Mouse (Mus musculus) stomach, embryonic 14.5 days (tissue): ENCODE results near the gene Nudt2. TPM values are rescaled to one million over a fixed set of nuclear protein-coding genes. Genes with fewer than 3 reads are reported as not detected.

ENCODE experiments used
- ATAC-seq: fragments of 200-750 bp; cut with Nextera tagmentation; 2 replicates; pipeline ENCODE4 v1.8.0; 2017; ENCODE audit warnings: low read depth, moderate TSS enrichment; ENCODE audit not compliant: insufficient number of reproducible peaks, insufficient read depth, low FRiP score
- H3K27ac ChIP-seq: fragments of 300-500 bp; sonication (generic); 2 replicates; pipeline ENCODE4 v1.5.1; 2014; ENCODE audit warnings: mild to moderate bottlenecking, low read length, moderate library complexity, mixed read lengths
- H3K27me3 ChIP-seq: fragments of 300-500 bp; sonication (generic); 2 replicates; pipeline ENCODE4 v1.6.1; 2014; ENCODE audit warnings: low read length, control low read depth, mixed read lengths; ENCODE audit not compliant: control insufficient read depth, insufficient read depth
- H3K36me3 ChIP-seq: fragments of 300-500 bp; sonication (generic); 2 replicates; pipeline ENCODE4 v1.6.1; 2014; ENCODE audit warnings: mild to moderate bottlenecking, control low read depth, low read length, moderate library complexity, mixed read lengths; ENCODE audit not compliant: control insufficient read depth, insufficient read depth
- H3K4me1 ChIP-seq: fragments of 300-500 bp; sonication (generic); 2 replicates; pipeline ENCODE4 v1.6.1; 2014; ENCODE audit warnings: low read length, control low read depth, mixed read lengths; ENCODE audit not compliant: control insufficient read depth, insufficient read depth
- H3K4me2 ChIP-seq: fragments of 300-500 bp; sonication (generic); replicated peaks from 2 replicates; pipeline ENCODE4 v1.6.1; 2014; ENCODE audit warnings: low read depth, low read length, control low read depth
- H3K4me3 ChIP-seq: fragments of 300-500 bp; sonication (generic); 2 replicates; pipeline ENCODE4 v1.5.1; 2014; ENCODE audit warnings: low read depth, low read length, control low read depth
- H3K9ac ChIP-seq: fragments of 300-500 bp; sonication (generic); replicated peaks from 2 replicates; pipeline ENCODE4 v1.6.1; 2014; ENCODE audit warnings: low read depth, mild to moderate bottlenecking, control low read depth, low read length, moderate library complexity, mixed read lengths
- H3K9me3 ChIP-seq: fragments of 300-500 bp; sonication (generic); 2 replicates; pipeline ENCODE4 v1.6.1; 2016; ENCODE audit warnings: low read depth, low read length, control low read depth; ENCODE audit not compliant: control insufficient read depth
- WGBS: fragments of 180-500 bp; shearing (Covaris S2); extraction: QIAGEN DNeasy Blood & Tissue Kit; methylation state at CpG from one replicate; pipeline ENCODE4 v1.1.7; 2014; 5-methylcytosine and 5-hydroxymethylcytosine counted together
- polyA plus RNA-seq: library from polyadenylated mRNA; unstranded; fragments of >200 nt; fragmentation: Nextera tagmentation; extraction: Ambion mirVana; gene quantifications from 2 replicates; pipeline ENCODE4 v1.2.1, GENCODE M21; 2014

The Nudt2 gene
- polyA plus RNA-seq, 1 experiment from 2014 or later, result 50.6 TPM

DNA sequence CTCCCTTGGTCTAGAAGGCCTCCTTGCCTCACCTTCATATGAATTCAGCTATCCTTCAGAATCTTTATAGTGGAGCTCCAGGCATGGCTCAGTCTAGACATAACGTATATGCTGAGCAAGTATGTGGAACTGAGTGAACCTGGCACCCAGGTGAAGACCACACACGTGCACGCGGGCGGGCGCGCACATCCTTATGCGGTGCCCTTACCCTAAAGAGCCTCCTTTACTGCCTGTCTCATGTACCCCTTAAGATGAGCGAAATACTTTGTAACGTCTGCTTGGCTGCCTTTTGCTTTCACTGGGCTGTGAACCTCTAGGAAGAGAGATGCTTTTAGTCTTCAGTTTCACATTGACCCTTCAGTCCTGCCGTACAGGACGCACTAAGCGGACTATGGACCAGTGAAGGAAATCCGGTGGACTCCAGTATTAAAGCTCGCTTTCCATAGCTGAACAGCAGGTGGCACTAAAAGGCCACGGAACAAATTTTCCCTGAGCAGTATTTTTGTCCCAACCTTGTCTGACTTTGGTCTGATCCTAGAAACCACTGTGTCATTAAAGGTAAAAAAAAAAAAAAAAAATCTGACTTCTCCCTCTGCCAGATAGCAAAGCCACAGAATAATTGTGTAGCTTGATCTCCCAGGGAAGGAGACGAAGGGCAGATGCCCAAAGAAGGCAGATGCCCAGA, 3.6 kb downstream of the Nudt2 start:
- Histone ChIP-seq H3K27ac (no peak overlapping the region), H3K4me1 (peaks cover 5% of the 10 kb centered on the region; the same call in 1 of the 2 replicates), H3K27me3 (no peaks in the 10 kb centered on the region), H3K9me3 (no peaks in the 10 kb centered on the region), H3K36me3 (no peaks in the 10 kb centered on the region), H3K4me2 (no peak overlapping the region), H3K4me3 (no peak overlapping the region), H3K9ac (no peak overlapping the region)
- no peak for ATAC-seq
- 55% methylated on average over 17 of the region's 17 CpGs for WGBS

DNA sequence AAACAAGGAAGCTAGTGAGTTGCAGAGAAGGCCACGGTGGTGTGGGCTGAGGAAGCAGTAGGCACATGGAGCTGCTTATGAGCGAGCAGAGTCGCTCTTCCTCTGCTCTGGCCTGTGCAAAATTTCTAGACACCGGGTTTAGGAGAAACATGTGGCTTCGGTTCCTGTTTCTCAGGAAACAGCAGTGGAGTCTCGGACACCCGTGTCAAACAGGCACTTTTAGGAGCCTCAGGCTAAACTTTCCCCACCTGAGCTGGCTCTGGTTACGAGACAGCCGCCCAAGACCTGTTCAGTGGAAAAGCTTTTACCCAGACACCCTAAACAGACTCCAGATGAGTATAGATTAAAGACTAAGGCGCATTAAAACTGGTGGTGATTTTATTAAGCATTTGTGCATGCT, 4.2 kb downstream of the Nudt2 start:
- H3K4me1 ChIP-seq, result no peaks in the 10 kb centered on the region
- no peak overlapping the region for H3K4me2 ChIP-seq
- H3K9me3 ChIP-seq, result no peaks in the 10 kb centered on the region
- no peaks in the 10 kb centered on the region for H3K36me3 ChIP-seq
- no peaks in the 10 kb centered on the region for H3K27me3 ChIP-seq
- no peak overlapping the region for H3K27ac ChIP-seq
- ATAC-seq, result no peak
- H3K9ac ChIP-seq, result no peak overlapping the region
- WGBS, result 81% methylated on average over 10 of the region's 10 CpGs
- H3K4me3 ChIP-seq, result no peak overlapping the region

DNA sequence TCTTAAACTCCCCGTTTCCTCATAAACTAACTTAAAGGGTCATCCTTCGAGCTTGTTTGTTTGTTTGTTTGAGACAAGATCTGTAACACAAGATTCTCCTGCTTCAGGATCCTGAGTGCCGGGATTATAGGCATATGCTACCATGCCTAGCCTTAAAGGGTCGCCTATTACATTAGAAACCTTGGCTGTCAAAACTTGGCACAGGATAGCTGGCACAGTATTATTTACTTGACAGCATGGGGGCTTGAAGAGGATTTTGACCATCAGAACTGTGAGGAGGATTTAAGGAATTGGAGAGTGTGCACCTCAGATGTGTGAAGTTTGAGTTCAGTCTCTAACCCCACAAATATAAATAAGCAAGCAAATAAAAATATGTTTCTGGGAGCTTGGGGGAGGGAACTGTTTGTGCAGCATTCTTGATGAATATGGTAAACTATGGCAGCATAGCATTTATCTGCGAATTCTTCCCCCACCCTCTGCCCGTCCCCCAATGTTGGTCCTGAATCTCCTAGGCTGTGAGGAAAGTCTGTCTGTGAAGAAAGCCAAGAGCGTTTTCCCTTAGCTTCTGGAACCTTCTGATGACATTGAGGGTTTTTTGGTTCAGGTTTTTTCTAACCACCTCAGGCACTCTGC, 5.2 kb downstream of the Nudt2 start:
- WGBS, result 57% methylated on average over 7 of the region's 7 CpGs
- H3K27ac ChIP-seq, result no peak overlapping the region

DNA sequence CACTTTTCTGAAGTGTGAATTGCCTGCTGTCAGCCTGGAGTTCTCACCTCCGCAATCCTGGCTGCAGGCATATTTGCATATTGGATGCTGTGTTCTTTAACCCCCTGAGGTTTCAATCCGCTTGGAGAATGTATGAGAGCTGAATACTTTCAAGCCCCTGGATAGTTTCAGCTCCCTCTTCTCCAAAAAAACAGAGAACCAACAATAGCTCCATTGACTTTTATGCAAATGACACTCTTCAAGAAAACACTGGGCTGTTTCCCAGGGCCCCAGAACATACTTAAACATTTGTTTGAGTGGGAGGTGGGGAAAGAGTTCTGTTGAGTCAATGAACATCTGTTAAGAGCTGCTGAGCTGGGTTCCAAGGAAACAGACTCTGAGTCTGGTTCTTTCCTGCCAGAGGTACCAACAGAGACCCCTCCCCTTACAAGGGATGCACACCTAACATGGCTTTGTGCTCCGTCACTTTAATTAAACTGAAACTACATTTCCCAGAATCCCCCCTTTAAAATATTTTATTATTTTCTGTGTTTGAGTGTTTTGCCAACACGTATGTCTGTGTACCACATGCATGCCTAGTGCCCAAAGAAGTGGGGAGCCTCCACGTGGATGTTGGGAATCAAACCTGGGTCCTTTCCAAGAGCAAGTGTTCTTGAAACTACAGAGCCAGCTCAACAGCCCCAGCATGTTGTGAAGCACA, 5.9 kb downstream of the Nudt2 start:
- no peak for ATAC-seq
- Histone ChIP-seq H3K27me3 (no peaks in the 10 kb centered on the region), H3K36me3 (no peaks in the 10 kb centered on the region), H3K27ac (no peak overlapping the region), H3K9ac (no peak overlapping the region), H3K4me1 (no peaks in the 10 kb centered on the region), H3K4me2 (no peak overlapping the region), H3K9me3 (no peaks in the 10 kb centered on the region), H3K4me3 (no peak overlapping the region)
- WGBS, result 55% methylated on average over 5 of the region's 5 CpGs

More for the DNA sequence above, 5.2 kb downstream of the Nudt2 start:
- Histone ChIP-seq H3K27me3 (no peaks in the 10 kb centered on the region), H3K4me2 (no peak overlapping the region), H3K9me3 (no peaks in the 10 kb centered on the region), H3K9ac (no peak overlapping the region), H3K36me3 (no peaks in the 10 kb centered on the region), H3K4me3 (no peak overlapping the region), H3K4me1 (no peaks in the 10 kb centered on the region)
- ATAC-seq, result no peak

DNA sequence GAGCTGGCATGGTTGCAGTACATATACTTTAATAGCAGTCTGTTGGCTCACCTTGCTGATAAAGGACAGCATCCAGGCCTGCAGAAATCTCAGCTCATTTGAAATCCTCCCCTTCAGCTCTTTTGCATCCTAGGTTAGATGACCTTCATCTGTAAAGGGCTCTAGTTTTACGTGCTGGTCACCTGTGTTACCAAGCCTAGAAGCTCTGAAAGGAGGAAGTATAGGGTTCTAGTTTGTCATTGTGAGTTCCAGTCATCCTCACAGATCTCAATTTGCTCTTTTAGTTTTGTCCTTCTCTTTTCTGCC, 6.4 kb downstream of the Nudt2 start:
- no peak overlapping the region for H3K4me3 ChIP-seq
- H3K4me2 ChIP-seq, result no peak overlapping the region
- H3K9ac ChIP-seq, result no peak overlapping the region
- H3K4me1 ChIP-seq, result no peaks in the 10 kb centered on the region
- ATAC-seq, result no peak
- H3K36me3 ChIP-seq, result no peaks in the 10 kb centered on the region
- no peaks in the 10 kb centered on the region for H3K27me3 ChIP-seq
- no peaks in the 10 kb centered on the region for H3K9me3 ChIP-seq
- WGBS, result 88% methylated on average over 1 of the region's 1 CpGs
- H3K27ac ChIP-seq, result no peak overlapping the region

DNA sequence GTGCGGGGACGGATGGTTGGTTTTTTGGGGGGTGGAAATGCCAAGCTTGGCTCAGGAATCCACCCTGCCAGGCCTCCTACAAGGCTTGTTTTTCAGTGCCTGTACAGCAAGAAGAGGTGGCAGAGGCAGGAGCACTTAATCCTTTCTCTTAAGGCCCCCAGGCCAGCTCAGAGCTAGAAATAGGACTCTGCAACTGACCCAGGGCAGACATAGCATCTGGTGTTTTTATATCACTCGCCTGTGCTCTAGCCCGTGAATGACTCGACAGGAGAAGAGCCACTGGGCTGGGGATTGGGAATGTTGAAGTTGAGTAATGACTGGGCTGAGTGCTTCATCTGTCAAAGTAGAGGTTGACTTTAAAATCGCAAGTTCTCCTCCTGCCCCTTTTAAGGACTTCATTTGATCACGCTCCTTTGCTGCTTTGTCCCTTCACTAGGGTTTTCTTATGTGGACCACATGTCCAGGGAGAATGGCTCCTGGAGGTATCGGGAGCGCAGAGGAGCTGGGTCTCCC, 12.8 kb downstream of the Nudt2 start:
- H3K9ac ChIP-seq, result no peak overlapping the region
- H3K27ac ChIP-seq, result no peak overlapping the region
- no peaks in the 10 kb centered on the region for H3K27me3 ChIP-seq
- ATAC-seq, result no peak
- no peak overlapping the region for H3K4me2 ChIP-seq
- H3K4me1 ChIP-seq, result peaks cover 16% of the 10 kb centered on the region
- 81% methylated on average over 9 of the region's 9 CpGs for WGBS
- no peak overlapping the region for H3K4me3 ChIP-seq
- H3K36me3 ChIP-seq, result peaks cover 4% of the 10 kb centered on the region; the same call in 1 of the 2 replicates
- no peaks in the 10 kb centered on the region for H3K9me3 ChIP-seq

DNA sequence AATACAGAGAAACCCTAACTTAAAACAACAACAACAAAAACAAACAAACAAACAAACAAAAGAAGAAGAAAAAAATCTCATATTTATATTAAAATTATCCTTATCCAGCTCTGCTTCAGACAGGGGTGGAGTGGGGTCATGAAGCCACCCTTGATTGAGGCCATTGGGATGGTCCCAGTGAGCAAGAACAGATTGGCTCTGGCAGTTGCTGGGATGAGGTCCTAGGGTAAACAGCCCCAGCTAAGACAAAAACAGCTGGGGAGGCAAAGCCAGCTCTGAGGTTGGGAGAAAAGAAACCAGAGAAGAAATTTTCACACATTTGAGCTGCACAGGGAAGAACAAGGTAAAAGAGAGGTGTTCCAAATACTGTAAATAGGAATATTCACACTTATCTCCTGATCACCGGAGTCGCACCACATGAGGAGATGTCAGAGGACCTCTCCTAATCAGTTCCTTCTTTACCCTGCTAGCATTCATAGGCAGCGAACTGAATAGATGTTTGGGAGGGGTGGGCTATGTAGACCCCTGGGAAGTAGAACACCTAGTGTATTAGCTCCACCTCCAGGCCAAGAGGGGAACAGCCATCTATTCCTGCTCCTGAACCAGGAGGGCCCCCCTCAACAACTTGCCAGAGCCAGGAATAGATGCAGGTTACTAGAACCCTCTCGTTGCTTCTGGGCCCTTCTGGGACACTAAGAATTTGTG, 14.0 kb downstream of the Nudt2 start:
- H3K27me3 ChIP-seq, result no peaks in the 10 kb centered on the region
- 59% methylated on average over 4 of the region's 4 CpGs for WGBS
- peaks cover 16% of the 10 kb centered on the region for H3K4me1 ChIP-seq
- H3K4me2 ChIP-seq, result no peak overlapping the region
- H3K27ac ChIP-seq, result peak overlapping the region; percentile 40; the same call in 1 of the 2 replicates
- no peak overlapping the region for H3K4me3 ChIP-seq
- H3K9ac ChIP-seq, result no peak overlapping the region
- ATAC-seq, result no peak
- H3K36me3 ChIP-seq, result peaks cover 4% of the 10 kb centered on the region; the same call in 1 of the 2 replicates
- no peaks in the 10 kb centered on the region for H3K9me3 ChIP-seq

DNA sequence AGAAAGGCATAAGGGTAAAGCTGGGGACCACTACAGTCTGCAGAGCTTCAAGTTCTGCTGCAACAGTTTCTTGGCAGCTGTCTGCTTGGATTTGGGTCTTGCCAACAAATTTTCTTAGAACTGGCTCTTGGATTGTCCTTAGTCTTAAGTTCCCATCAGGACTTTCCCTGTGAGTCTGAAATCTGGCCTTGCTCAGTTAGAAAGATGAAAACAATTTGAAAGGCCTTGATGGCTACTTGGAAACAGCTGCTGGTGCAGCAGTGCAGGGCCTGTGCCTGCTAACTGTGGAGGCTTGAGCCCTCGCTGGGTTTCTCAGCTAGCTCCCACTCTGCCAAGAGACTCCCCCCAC, 14.5 kb downstream of the Nudt2 start:
- peak overlapping the region; percentile 70; the same call in 1 of the 2 replicates for H3K27ac ChIP-seq

More for the DNA sequence above, 14.5 kb downstream of the Nudt2 start:
- peaks cover 4% of the 10 kb centered on the region; the same call in 1 of the 2 replicates for H3K36me3 ChIP-seq
- H3K4me3 ChIP-seq, result no peak overlapping the region
- H3K4me1 ChIP-seq, result peaks cover 16% of the 10 kb centered on the region
- no peaks in the 10 kb centered on the region for H3K9me3 ChIP-seq
- no peak overlapping the region for H3K4me2 ChIP-seq
- H3K9ac ChIP-seq, result no peak overlapping the region
- H3K27me3 ChIP-seq, result no peaks in the 10 kb centered on the region
- ATAC-seq, result peak; percentile 84; the same call in 1 of the 2 replicates
- whole genome bisulfite sequencing, result 57% methylated on average over 1 of the region's 1 CpGs
